Mouse (Mus musculus) limb, embryonic 12.5 days (tissue): ENCODE data around the gene Rimklb. TPM values are rescaled to one million over a fixed set of nuclear protein-coding genes. Genes with fewer than 3 reads are reported as not detected.
A peak's percentile ranks its signal among the peaks of the same experiment; 100 is the strongest.

Source experiments
- ATAC-seq: fragments of 200-750 bp; cut with Nextera tagmentation; 2 replicates; pipeline ENCODE4 v1.8.0; 2017; ENCODE audit warnings: low read depth, moderate TSS enrichment; ENCODE audit not compliant: insufficient number of reproducible peaks, insufficient read depth, low FRiP score, low TSS enrichment
- H3K27ac ChIP-seq: fragments of 300-500 bp; sonication (generic); 2 replicates; pipeline ENCODE4 v1.5.1; 2016; ENCODE audit warnings: mild to moderate bottlenecking, moderate library complexity
- H3K27me3 ChIP-seq: fragments of 300-500 bp; sonication (generic); 2 replicates; pipeline ENCODE4 v1.6.1; 2016; ENCODE audit warnings: mild to moderate bottlenecking, moderate library complexity
- H3K36me3 ChIP-seq: fragments of 300-500 bp; sonication (generic); 2 replicates; pipeline ENCODE4 v1.6.1; 2016; ENCODE audit warnings: mild to moderate bottlenecking, moderate library complexity
- H3K4me1 ChIP-seq: fragments of 300-500 bp; sonication (generic); replicated peaks from 2 replicates; pipeline ENCODE4 v1.6.1; 2016
- H3K4me2 ChIP-seq: fragments of 300-500 bp; sonication (generic); 2 replicates; pipeline ENCODE4 v1.6.1; 2016; ENCODE audit warnings: mild to moderate bottlenecking, moderate library complexity
- H3K4me3 ChIP-seq: fragments of 300-500 bp; sonication (generic); replicated peaks from 2 replicates; pipeline ENCODE4 v1.5.1; 2016; ENCODE audit warnings: mild to moderate bottlenecking
- H3K9ac ChIP-seq: fragments of 300-500 bp; sonication (generic); replicated peaks from 2 replicates; pipeline ENCODE4 v1.6.1; 2016; ENCODE audit warnings: mild to moderate bottlenecking, moderate library complexity
- H3K9me3 ChIP-seq: fragments of 300-500 bp; sonication (generic); 2 replicates; pipeline ENCODE4 v1.6.1; 2016; ENCODE audit warnings: mild to moderate bottlenecking, moderate library complexity
- WGBS: fragments of 180-500 bp; shearing (Covaris S2); methylation state at CpG from one replicate; pipeline ENCODE4 v1.1.7; 2016; 5-methylcytosine and 5-hydroxymethylcytosine counted together
- polyA plus RNA-seq: library from polyadenylated mRNA; unstranded; fragments of >200 nt; fragmentation: Nextera tagmentation; extraction: Ambion mirVana; gene quantifications from 2 replicates; pipeline ENCODE4 v1.2.1, GENCODE M21; 2016

Rimklb gene
- polyA plus RNA-seq, 1 experiment from 2014 or later = 52.6 TPM

DNA sequence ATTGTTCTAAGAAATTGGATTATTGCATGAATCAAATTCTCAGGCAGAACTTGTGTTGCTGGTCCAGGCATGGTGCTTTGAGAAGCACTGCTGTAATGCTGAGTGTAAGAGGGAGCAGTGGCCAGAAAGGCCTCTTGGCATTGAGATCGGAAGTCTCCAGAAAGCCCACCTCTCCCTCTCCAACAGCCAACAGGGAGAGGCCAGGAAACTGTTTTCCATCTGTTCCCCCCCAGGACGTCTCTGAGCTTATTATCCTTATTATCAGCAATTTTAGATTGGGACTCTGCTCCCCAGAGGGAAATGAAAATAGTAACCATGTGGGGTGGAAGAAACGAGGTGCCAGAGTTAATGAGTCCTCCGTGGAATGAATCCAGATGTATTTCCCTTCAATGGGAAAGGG is 82.2 kb downstream of the Rimklb start:
- 7% methylated on average over 4 of the region's 4 CpGs for WGBS
- peak overlapping the region; percentile 54; the same call in 1 of the 2 replicates for H3K27ac ChIP-seq
- 0 out of 2 replicates have a peak overlapping the region, but pooled peaks have one; percentile 15 for H3K4me2 ChIP-seq
- ATAC-seq = peak; percentile 12; the same call in 1 of the 2 replicates
- H3K36me3 ChIP-seq = no peaks in the 10 kb centered on the region
- H3K4me1 ChIP-seq = peaks cover 26% of the 10 kb centered on the region
- H3K9me3 ChIP-seq = no peaks in the 10 kb centered on the region
- H3K27me3 ChIP-seq = no peaks in the 10 kb centered on the region
- no peak overlapping the region for H3K9ac ChIP-seq
- H3K4me3 ChIP-seq = no peak overlapping the region

DNA sequence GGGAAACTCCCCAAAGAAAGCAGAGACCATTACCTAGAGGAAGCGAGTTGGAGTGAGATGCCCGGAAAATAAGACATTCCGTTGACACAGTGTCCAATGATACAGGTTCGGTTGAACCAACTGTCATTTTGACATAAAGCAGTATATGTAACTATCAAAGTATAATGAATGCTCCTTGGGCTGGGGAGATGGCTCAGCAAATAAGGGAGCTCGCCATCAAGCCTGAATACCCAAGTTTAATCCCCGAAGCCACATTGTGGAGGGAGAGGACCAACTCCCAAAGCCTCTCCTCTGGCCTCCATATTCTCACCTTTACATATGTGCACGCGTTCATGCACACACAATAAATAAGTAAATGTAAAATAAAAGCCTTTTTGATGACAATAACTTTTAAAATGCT is 87.3 kb downstream of the Rimklb start:
- no peak for ATAC-seq
- Histone ChIP-seq H3K4me3 (no peak overlapping the region), H3K27me3 (no peaks in the 10 kb centered on the region), H3K4me1 (peaks cover 10% of the 10 kb centered on the region), H3K4me2 (no peak overlapping the region), H3K27ac (no peak overlapping the region), H3K36me3 (no peaks in the 10 kb centered on the region), H3K9me3 (no peaks in the 10 kb centered on the region), H3K9ac (no peak overlapping the region)
- 90% methylated on average over 8 of the region's 8 CpGs for WGBS

DNA sequence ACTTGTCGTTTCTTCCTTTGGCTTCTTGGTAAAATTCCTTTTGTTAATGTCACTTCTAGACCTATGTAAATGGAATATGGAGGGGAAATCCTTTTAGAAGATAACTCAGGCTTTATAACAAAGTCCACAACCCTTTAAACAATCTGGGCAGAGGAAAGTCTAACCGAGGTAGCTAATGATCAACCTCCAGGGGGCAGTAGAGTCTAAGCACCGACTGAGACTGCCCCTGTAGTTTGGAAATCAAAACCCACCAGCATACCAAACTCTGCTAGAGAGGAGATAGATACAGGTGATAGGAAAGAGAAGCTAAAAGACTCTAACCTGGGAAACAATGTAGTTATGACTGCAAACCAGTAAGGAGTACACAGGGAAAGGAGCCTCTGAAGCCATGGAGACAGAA is 96.3 kb downstream of the Rimklb start:
- WGBS = 14% methylated on average over 3 of the region's 3 CpGs
- Histone ChIP-seq H3K4me3 (no peak overlapping the region), H3K27me3 (no peaks in the 10 kb centered on the region), H3K27ac (no peak overlapping the region), H3K9me3 (no peaks in the 10 kb centered on the region), H3K36me3 (no peaks in the 10 kb centered on the region), H3K4me1 (no peaks in the 10 kb centered on the region), H3K9ac (no peak overlapping the region), H3K4me2 (no peak overlapping the region)
- ATAC-seq = no peak

DNA sequence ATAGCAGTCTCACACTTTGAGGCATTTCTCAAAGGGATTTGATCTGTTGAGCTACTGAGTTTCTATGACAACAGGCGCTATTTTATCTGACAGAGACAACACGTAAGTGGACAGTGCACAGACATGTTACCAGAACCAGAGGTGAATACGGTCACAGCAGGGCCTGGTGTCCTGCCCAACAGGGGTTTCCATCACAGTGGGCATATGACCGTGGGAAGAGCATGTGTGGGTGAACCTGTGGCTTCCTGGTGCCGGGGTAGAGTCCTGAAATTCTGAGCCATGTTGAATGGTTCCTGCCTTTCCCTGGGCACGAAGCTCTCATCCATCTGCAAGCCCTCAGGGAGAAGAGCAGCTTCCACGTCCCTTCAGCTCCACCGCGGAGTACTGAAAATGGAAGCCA is 98.3 kb downstream of the Rimklb start:
- WGBS = 76% methylated on average over 9 of the region's 9 CpGs
- Histone ChIP-seq H3K4me2 (no peak overlapping the region), H3K36me3 (no peaks in the 10 kb centered on the region), H3K4me3 (no peak overlapping the region), H3K27me3 (no peaks in the 10 kb centered on the region), H3K9me3 (peaks cover 6% of the 10 kb centered on the region; the same call in 1 of the 2 replicates), H3K9ac (no peak overlapping the region), H3K27ac (no peak overlapping the region), H3K4me1 (no peaks in the 10 kb centered on the region)
- ATAC-seq = no peak

Other genes with a start within 250 kb of the Rimklb start
- not detected in 2 replicates for gene Klrg1, start 215.9 kb downstream of the Rimklb start, polyA plus RNA-seq
- gene M6pr, start 190.0 kb downstream of the Rimklb start, polyA plus RNA-seq = 74.6 and 76.3 TPM in 2 replicates
- 27.1 and 30.6 TPM in 2 replicates for gene Phc1, start 158.2 kb downstream of the Rimklb start, polyA plus RNA-seq
- gene Mfap5, start 7.1 kb upstream of the Rimklb start, polyA plus RNA-seq = 1.2 and 2.1 TPM in 2 replicates
- gene Aicda, start 55.0 kb upstream of the Rimklb start, polyA plus RNA-seq = 0.34 and 0.36 TPM in 2 replicates
- gene Apobec1, start 103.7 kb upstream of the Rimklb start, polyA plus RNA-seq = 1.2 and 2.6 TPM in 2 replicates
- 0.13 TPM in 1 of 2 replicates, not detected in the other for gene Gdf3, start 111.3 kb upstream of the Rimklb start, polyA plus RNA-seq
- gene Dppa3, start 127.6 kb upstream of the Rimklb start, polyA plus RNA-seq = not detected in 2 replicates
- gene Nanog, start 208.7 kb upstream of the Rimklb start, polyA plus RNA-seq = 0.10 and 0.24 TPM in 2 replicates